Mouse (Mus musculus) cerebellum, adult 9-10 months (tissue): Measurements from ENCODE around the gene Xrcc5.

Experiments used
- DNase-seq: peaks from one replicate; pipeline ENCODE4 v3.0.0; 2022

Xrcc5 gene

DNA sequence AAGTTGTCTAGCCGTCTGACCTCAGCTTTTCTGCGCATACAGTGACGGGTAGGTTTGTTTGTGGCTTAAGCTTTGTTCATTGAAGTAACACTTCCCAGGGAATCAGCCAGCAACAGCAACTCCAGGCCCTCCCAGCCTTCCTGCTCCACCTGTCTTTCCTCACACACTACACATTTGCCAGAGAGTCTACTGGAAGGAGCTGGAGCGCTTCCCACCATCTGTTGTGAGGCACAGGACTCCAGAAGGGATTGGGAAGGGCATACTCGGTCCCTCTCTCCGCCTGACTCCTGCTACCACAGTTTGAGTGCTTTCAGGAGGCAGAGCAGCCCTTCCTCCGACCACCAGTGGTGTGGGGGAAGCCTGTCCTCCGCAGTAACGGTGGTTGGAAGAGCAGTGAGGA, 93.4 kb downstream of the Xrcc5 start:
- peak; percentile 93 for DNase-seq

DNA sequence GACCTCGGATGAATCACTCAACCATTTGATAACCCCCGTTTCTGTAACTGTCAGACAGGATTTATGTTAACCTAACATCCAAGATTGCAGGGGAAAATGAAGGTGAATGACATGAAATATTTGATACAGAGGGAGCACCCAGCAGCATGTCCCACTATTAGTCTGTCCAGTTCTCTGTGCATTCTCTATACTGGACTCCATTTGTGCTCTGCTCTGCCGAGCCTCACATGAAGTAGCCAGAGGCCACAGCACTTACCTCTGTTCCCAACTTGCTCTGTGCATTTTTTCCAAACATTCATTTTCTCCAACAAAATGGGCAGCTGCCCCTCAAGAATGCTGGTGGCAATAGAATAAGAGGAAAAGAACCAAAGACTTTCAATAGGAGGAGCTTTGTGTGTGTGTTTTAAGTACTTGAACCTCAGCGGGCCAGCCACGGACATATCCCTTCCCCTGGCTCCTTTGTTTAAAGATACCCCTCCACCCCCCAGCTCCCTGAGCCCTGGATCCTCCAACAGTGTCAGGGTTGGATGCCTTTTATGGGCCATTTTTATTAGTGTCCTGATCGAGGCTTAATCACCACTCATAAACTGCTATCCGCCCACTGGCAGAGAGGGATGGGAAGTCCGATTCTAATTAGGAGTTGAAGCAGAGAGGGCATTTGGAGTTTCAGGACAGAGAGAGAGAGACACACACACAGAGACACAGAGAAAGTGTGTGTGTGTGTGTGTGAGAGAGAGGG, 94.3 kb downstream of the Xrcc5 start:
- DNase-seq = no peak

DNA sequence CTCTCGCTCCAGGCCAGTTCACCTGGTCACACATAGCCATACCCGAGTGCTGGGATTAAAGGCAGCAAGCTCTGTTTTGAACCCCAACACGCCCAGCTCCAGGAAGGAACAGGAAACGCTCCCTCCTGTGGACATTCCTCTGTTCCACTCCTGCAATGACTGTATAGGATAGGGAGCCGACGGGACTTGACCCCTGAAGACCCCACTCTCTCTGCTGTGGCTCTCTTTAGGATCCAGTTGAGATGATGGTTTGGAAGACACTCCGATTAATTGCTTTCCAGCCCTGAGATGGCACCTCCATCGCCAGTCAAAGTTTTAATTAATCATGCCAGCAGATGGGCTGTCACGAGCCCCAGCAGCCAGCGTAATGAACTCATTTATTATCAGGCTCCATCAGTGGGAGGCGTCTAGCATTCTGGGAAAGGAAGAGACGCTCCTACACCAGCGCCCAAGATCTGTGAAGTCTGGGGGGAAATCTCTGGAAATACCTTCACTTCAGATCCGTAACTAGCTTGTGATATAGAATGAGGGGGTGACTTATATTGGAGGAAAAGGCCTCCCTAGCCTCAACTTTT, 99.4 kb downstream of the Xrcc5 start:
- DNase-seq = no peak

DNA sequence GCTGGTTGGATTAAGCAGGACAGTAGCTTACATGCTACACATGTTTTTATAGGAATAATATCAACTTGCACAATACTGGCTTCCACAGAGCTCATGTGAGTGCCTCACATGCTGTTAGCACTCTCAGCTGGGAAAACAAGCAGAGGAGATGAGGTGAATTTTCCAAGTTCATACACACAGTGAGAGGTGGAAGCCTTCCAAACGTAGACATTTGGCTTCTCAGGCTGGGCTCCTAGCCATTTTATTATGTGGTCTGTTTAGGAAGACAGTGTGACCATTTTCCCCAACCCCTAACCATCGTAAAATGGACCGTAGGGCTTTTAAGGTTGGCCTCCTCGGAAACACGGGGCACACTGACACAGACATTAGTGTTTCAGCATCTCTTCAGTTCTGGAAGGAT, 102.7 kb downstream of the Xrcc5 start:
- peak; percentile 77 for DNase-seq

DNA sequence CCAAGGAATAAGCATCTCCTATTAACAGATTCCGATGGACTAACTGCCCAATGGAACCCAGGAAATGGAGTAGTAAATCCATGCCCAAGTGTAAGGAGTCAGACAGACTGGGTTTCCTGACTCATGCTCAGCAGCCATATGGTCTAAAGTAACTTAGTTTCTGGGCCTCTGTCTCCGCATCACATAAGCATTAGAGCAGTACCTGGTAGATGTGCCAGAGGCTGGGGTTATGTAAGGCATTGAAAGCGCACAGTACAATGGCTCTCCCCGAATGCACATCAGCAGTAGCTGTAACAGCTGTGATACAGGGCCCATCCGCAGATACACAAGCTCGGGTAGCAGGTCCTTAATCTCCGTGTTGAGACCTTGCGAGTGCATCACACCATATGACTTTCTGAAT, 103.9 kb downstream of the Xrcc5 start:
- DNase-seq = no peak

DNA sequence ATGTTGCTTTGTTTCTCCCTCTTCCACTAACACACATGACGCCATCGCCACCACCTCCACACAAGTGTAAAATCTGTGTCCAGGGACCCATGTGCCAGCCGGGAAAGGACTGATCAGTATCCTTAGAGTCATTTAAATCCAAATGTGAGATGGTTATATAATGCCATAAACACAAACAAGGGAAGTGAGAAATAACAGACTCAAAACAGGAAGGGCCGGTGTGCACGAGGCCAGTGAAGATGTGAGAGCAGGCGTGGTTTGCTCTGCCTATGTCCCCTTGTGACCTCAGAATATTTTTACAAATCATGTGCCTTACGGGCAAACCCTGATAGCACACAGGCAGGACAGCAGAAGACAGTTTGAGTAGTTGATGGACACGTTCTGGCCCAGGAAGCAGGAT, 106.0 kb downstream of the Xrcc5 start:
- DNase-seq = no peak

DNA sequence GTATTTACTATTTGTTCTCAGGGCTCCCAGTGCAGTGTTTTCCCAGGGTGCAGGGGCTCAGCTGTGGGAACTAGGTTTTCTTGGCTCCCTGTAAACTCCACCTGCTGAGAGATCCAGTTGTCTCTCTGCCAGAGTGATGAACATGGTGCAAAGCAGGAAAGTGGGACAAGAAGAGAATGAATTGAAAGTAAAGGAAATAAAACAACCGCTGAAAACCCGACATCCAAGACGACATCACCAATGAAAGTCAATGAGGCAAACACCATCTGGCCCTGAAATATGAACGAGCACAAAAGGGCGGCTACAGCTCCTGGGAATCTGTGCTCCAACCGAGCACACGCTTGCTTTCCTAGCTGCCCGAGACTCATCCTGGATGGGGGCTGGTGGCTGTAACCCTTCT, 106.9 kb downstream of the Xrcc5 start:
- no peak for DNase-seq

DNA sequence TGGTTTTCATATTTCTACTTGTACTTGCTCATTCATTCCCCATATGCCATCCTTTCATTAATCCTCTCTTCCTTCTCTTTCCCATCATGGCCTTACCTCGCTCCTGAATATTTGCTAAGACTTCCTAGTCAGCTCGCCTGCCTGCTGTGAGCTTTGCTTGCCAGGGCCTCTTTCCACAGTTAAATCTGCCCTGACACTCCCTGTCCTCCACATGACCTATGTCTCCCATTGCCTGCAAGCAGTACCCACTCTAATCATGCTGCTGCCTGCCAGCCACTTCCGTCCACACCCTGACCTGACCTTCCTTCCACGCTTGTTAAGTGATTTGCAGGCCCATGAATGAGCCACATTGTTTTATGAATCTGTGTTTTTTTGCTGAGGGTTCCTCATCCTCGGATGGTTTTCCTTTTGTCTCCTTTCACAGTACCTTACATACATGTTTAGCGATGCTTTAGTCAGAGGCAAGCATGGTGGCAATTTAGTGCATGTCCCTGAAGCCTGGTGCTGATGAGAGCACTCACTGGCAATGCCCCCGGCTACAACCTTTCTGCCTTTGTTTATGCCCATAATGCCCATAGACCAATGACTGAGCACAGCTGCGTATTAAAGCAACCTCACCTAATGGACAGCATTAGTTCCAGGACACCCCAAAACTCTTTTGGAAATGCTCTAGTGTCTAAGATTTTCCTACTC, 107.5 kb downstream of the Xrcc5 start:
- no peak for DNase-seq

DNA sequence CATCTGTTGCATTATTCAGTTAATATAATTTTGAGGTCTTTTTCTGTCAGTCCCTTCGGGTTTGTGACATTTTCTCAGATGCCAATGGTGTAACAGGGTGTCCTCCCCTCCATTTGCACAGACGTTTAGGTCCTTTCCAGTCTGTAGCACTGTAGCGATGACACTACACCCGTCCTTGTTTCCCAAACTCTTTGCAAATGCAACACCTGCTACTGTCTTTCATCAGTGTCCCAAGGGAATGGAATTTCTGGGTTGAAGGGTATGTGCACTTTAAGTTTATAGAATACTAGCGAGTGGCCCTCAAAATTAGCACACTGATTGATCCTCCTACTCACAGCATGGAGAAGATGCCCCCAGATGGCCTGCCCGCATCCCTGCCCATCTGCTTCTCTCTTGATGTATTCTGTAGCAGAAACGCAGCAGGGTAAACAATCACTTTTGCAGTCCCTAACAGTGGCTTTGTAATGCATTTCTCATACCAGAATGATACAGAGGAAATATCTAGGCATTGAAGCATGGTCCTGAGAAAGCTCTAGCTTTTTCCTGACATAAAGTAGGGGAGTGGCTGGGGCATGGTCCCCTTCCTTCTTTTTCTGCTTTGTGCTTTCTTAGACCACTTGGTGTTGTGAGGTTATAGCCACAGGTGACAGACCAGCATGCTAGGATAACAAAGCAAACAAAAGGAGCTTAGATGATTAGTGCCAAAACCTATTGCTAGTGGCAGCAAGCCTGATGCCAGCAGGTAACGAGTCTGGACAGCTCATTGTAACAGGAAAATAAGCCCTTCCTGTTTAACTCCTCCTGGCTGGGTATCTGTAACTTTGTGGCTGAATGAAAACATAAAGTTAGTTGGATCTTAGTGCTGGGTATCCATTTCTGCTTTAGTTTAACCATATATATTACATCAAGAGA, 111.8 kb downstream of the Xrcc5 start:
- no peak for DNase-seq

DNA sequence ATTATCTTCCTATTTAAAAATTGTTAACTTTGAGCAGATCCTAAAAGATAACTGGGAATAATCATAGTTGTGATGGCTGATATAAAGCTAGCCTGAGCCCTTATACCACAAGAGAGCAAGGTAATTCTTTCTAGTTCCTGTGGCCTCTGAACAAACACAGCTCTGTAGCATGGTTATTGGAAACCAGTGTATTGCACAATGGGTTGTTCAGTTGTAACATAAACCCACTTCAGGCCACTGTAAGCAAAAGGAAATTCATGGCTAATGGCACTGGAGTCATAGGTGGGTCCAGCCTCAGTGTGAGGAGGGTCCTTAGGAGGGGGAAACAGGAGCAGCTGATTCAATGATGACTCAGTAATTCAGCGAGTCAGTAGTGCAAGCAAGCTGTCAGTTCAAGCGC, 113.0 kb downstream of the Xrcc5 start:
- DNase-seq = no peak

DNA sequence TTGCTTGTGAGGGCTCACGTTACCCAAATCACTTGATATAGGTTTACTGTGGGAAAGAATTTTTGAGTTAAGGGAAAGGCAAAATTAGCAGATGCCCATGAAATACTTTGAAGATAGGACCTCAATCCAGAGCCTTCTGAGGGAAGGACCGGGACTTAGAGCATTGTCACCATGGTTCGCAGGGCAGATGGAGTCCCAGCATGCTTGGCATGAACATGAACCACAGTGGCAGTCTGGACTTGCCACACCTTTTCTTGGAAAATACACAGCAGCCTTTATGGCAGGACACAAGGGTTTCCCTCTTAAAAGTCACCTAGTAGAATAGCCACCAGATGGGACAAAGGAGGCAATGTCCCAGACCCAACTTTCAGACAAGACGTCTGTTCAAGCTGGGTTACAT, 114.9 kb downstream of the Xrcc5 start:
- peak; percentile 85 for DNase-seq

DNA sequence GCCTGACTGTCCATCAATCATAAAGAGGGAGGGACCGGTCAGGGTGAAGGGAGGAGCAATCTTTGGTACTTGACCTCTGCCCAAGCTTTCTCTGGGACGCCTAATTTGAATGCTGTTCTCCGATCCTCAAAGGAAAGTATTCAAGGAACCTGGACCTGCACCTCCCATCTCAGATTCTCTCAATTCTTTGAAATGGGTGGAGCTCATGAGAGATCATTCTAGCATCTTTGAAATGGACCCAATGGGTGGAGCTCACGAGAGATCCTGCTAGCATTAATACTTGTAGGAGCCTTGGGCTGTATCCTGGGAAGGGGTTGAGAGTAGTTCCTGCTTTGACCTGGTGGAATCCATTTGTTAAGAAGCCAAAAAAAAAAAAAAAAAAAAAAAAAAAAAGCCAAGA, 119.2 kb downstream of the Xrcc5 start:
- DNase-seq = no peak

DNA sequence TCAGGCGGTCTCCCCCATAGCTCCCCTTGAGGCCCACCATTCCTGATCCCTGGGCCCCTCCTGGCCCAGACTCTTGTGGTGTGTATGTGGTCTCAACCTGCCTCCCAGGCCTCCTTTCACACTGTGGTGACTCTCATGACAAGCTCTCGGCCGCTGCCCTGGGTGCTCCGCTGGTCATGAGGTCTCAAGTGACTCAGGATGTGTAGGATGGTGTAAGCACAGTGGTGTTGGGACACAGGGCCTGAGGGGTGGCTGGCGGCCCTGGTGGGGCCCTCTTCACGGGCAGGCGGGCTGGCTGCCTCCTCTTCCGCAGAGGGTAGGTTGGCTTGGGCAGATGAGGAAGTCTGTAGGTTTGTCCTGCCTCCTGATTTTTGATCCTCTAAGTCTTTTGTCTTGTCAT, 121.3 kb downstream of the Xrcc5 start:
- DNase-seq = no peak

DNA sequence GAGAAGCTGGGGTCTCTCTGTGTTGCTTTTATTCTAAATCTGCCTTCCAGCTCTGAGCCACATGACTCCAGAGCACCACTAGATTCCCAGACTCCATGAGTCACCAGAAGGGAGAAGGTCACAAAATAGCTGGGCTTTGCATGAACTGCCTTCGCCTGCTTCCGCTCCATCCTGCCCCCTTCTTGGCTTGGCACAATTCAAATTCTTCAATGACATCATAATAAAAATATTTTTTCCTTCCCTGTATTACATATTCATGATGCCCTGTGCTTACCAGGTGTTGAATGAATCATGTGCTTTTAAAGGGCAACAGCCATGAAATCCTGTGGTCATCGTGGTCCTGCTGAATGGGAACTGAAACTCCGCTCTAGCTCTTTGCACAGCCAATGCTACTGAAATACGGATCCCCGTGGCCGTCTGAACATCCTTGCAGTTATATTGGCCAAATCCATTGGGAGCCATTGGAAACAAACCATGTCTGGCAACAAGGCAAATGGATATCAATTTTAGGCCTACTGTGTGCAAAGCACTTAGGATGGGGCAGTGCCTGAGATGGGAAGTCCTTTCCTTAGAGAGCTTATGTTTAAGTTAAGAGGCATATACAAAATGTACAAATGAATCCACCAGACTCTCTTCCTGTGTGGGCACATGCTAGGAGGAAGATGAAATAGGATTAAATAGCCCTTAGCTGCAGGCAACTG, 122.0 kb downstream of the Xrcc5 start:
- DNase-seq = no peak

DNA sequence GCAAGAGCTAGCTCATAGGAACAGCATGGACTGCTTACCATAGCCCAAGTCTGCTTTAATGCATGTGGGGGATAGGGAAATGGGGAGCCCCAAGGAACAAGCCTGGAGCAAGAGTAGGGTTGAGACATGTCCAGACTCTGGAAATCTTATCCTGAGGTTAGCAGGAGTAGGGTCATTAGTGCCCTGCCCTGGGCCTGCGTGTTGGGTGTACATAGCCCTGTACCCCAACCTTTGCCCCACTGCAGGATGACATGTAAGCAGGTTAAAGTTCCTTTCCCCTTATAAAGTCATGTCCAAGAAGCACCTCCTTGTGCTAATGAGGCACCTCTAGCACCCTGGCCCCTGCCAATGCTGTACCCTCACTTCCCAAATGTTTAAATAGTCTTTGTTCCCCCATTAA, 125.4 kb downstream of the Xrcc5 start:
- DNase-seq = no peak

DNA sequence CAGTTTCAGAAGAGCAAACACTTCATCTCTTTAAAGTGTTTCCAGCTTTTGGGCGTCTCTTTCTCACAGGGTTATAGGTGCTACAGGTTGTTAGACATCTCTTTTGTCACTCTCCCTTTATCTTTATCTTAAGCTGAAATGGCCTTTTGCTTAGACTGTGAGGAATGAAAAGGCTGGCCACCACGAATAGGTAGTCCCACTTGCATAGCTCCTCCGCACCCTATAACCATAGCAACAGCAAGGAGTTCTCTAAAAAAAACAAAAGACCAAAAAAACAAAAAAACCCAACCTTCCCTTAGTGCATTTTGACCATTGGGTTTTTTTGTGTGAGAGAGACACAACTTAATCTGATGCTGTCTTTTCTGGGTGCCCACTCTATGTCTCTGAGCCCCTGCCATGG, 127.3 kb downstream of the Xrcc5 start:
- DNase-seq = no peak

DNA sequence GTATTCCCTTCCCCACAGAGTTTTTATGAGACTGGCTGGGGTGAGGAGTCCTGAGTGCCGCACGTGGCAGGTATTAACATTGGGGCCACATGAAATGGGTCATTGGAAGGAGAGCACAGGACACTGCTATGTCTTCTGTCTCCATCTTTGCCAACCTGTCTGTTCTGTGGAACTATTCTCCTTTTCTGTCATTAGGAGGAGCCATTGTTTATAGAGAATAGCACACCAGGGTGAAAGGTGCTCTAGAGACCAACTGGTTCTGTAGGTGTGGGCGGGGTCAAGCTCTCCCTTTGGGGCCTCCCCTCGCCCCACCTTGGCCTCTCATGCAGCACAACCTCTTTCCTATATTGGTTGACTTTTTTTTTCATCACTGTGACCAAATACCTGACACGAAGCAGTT, 129.7 kb downstream of the Xrcc5 start:
- DNase-seq = no peak

DNA sequence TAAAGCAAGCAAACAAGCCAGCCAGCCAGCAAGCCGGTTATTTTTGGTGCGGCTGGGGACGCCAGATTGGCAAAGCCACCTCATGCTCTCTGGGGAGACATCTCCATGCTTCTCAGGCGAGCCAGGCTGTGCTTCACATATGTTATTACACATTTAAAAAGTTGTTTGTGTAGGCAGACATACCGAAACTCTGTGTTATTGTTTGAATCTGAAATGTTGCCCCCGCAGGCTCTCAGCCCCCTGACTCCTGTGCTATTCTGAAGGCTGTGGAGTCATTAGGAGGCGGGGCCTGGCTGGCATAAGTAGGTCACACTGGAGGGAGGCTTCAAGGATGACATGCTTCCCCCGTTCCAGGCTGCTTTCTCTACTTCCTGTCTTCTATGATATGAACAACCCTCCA, 131.9 kb downstream of the Xrcc5 start:
- DNase-seq = peak; percentile 72

DNA sequence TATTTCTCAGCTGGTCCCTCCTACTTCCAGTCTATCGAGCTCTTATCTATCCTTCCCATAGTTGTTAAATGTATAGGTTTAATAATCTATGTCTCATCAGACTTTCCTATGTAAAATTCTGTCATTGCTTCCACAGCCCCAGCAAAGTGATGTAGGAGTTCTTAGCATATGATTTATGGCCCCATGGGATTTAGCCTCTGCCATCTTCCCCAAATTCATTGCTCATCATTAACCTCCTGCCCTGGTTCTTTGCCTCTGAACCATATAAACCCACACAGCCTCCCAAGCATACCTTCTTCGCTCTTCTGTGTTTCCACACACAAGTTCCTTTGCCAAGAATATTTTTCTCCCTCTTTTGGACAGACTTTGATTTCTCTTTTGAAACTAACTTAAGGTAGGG, 135.5 kb downstream of the Xrcc5 start:
- DNase-seq = no peak
